Mouse (Mus musculus): ENCODE data around the gene Art2b.
"Not testable (repeated sequence)": the region's sequence is repeated elsewhere in the genome, so short reads cannot be mapped to it uniquely, and the experiment has no call there.

Art2b gene

DNA sequence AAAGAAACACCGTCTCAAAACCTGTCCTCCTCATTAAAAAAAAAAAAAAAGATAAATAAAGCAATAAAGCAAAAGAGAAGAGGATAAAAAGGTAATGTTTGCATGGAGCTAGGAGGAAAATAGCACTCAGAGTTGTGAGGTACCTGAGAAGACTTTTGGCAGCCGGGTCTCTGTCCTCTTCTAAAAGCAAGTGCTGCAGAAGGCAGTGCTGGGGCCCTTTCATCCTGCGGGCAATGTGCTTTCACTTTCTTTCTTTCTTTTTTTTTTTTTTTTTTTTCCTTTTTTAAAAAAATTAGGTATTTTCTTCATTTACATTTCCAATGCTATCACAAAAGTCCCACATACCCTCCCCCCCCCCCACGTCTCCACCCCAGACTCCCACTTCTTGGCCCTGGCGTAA is at the start of gene Art2b:
Gene Art2b, minus strand, starts transcription at position 193 of the 400 bp plus-strand sequence.
- DNase-seq (ENCODE audit: low read depth, low spot score): no peak

DNA sequence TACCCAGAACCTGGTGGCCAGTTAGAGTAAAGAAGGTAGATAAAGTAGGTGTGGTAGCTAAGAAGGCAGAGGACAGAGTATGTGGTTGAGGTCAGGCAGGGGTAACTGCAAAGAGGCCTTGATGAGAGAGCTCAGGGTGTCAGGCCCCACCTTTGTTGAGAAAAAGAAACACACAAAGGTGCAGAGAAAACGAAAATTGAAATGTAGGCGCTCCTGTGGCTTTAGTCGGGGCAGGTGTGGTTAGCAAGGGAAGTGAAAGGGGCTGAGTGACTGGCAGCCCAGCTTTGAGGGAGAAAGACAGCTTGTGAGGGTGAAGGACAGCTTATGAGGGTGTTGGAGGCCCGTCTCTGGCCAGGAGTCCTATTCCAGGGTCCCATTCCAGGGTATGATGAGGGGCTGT is 49.1 kb upstream of the Art2b start:
- DNase-seq (ENCODE audit: low read depth, low spot score): no peak

DNA sequence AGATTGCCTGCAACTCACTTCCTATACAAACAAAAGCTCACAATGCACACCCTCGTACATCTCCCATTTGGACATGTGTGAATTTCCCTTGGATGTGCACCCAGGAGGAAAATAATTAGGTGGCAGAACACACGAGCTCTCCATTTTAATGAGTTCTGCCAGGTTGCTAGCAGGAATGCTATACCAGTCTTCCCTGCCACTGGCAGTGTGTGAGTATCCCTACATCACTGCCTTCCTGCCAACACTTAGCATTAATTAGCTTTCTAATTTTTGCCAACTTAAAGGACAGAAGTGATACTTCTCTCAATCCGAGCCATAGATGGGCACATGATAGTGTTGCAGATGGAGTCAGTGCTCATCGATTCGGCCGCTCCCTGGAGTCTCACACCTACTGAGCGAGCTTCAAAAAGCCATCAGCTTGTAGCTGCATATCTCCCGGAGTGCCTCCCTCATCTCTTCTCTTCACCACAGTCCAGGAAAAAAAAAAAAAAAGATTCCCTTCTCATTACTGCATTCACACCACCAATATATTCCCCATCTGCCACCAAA is 48.3 kb upstream of the Art2b start:
- DNase-seq (ENCODE audit: low read depth, low spot score): no peak

DNA sequence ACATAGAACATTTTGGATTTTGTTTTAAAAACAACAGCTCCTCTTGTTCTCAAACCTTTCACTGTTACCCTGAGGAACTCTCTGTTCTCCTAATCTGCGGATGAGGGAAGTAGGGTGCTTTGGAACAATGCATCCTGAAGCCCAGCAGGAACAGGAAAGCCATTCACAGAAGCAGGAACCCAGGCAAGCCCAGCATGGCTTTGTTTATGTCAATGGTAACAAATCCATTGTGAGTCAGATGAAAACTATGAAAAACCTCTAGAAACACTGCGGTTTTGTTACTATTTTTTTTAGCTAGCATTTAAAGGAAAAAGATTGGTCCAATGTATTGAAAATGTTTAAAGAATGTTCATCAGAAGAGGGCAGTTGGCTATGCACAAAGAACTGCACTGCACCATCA is 43.1 kb upstream of the Art2b start:
- DNase-seq (ENCODE audit: low read depth, low spot score): no peak

DNA sequence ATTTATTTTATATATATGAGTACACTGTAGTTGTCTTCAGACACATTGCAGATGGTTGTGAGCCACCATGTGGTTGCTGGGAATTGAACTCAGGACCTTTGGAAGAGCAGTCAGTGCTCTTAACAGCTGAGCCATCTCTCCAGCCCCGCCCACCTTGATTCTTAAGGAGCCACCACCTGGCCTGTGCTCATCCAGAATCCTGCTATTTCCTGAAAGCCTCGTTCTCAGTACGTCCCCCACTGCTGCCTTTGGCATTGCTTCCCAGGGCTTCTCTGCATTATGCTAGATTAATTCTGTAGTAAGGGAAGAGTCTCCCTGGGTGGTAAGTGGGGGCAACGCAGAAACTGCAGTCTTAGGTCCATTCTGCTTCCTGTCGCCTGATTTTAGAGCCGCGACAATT is 41.8 kb upstream of the Art2b start:
- DNase-seq (ENCODE audit: low read depth, low spot score): not testable (repeated sequence)

DNA sequence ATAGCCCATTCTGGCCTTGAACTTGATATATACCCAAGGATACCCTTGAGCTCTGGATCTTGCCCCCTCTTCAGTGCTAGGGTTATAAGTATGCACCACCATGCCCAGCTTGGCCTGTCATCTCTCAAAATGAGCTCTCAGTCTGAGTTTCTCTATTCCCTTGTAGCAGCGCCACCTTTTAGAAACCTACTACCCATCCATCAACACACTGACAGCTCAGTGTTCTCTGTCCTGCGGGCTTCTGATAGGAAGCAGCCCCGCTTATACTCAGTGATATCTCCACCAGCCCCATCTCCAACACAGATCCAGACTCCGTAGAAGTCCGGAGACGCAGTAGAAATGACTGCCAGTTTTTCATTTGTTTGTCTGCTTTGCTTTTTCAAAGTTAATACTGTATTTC is 38.9 kb upstream of the Art2b start:
- no peak for DNase-seq (ENCODE audit: low read depth, low spot score)

DNA sequence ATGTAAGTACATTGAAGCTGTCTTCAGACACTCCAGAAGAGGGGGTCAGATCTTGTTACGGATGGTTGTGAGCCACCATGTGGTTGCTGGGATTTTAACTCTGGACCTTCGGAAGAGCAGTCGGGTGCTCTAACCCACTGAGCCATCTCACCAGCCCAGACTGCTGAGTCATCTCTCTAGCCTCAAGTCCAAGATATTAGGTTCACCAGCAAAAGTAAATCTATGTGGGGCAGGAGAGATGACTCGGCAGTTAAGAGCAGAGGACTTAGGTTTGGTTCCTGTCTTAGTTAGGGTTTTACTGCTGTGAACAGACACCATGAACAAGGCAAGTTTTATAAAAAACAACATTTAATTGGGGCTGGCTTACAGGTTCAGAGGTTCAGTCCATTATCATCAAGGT is 36.5 kb upstream of the Art2b start:
- not testable (repeated sequence) for DNase-seq (ENCODE audit: low read depth, low spot score)

DNA sequence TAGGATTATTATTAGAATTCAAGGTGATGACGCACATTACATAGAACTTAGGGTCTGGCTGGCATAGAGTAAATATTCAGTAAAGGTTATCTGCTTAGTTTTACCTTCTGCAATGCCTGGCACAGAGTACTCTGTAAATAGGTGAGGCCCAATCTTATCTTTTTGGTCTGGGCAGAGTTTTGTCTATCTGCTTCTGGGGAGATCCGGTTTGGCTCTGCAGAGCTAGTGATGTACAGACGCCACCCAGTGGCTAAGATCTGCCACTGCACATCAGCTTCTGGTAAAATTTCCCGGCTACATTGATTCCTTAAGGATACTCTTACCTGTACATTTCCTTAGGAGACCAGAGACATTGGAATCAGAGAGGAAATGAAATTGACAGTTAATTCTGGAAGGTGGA is 35.0 kb upstream of the Art2b start:
- DNase-seq (ENCODE audit: low read depth, low spot score): peak; percentile 6

DNA sequence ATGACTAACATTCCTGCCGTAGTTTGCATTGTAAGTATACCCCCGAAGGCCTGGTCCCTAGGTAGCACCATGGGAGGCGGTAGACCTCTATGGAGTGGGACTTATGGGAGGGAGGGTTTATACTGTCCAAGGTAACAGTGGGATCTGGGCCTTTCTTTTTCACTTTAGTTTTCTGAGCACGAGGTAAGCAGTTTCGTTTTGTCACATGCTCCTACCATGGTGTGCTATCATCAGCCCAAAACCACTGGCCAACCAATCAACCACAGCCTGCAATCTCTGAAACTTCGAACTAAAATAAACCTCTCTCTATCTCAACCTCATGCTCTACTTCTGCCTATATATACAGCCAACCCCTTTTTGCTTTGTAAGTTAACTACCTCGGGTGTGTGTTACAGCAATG is 32.9 kb upstream of the Art2b start:
- no peak for DNase-seq (ENCODE audit: low read depth, low spot score)

DNA sequence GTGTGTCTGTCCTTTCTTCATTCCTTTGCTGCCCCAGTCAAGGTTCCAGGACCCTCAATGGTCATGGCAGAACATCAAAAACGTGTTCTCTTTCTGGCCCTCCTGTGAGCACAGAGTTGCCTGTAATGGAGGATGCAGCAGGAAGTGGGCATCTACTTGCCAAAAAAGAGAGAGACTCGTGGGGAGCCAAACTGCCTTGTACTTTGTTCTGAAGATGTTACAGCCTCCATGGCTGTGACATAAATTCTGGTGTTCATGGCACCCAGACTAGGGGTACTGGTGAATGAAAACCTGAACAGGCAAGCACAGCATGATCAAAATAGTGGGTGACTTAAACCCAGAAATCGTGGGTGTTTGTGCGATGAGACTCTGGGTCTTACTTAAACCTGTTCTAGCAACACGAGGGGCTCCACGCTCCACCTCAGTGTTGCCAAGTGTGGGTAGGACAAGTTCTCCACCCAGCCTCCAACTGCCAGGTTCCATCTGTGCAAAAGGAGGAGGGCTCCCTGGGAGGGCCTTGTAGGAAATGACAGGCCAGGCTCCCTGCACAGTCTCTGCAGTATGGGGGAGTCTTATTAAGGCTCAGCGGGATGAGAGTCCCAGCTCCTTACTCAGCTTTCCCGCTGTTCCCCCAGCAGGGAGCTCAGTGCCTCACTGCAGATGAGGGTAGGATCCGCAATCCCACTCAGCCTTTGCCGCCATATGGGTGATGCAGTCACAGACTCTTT is 32.2 kb upstream of the Art2b start:
- DNase-seq (ENCODE audit: low read depth, low spot score): no peak

DNA sequence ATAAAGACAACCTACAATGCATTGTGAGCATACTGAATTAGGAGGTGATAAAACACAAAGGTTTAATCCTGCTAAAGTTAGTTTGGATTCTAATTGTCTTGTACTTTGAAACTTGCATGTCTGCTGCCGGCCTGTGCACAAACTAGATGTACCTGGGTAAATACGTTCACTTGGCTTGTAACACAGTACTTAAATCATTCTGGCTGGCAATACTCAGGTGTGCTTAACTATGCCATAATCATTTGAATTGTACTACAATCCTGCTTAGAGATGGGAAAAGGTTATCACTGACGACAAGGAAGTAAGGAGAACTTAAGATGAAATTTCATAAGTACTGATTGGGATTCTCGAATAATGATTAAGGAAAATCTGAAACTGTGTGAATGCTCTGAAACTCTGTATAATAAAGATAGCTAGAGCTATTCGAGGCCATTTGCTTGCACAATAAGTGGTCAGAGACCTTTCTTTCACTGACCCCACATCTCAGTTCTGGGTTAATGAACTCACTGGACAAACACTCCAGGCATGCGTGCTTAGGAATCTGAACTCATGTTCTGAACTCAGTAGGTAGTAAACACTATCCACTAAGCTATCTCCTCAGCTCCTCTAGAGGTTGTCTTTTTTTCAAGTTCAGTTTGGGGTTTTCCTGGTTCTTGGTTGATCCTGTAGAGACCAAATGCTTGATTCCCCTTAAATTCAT is 30.9 kb upstream of the Art2b start:
- no peak for DNase-seq (ENCODE audit: low read depth, low spot score)

DNA sequence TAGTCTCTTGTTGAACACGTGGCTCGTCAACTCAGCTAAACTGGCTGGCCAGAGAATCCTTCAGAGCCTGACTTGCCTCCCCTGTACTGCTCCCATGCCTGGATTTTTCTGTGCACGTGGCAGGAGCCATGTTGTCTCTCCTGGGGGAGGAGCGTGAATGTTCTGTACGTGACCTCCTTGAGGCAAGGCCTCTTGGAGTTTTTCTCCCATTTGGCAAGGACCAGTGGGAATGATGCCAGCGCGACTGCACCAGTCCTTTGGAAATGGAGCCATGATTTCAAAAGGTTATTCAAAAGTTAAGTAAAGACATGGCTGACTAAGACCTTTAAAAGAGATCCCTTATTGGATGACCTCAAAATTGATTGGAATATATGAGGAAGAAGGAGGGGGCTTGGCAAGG is 30.0 kb upstream of the Art2b start:
- peak; percentile 14 for DNase-seq (ENCODE audit: low read depth, low spot score)

DNA sequence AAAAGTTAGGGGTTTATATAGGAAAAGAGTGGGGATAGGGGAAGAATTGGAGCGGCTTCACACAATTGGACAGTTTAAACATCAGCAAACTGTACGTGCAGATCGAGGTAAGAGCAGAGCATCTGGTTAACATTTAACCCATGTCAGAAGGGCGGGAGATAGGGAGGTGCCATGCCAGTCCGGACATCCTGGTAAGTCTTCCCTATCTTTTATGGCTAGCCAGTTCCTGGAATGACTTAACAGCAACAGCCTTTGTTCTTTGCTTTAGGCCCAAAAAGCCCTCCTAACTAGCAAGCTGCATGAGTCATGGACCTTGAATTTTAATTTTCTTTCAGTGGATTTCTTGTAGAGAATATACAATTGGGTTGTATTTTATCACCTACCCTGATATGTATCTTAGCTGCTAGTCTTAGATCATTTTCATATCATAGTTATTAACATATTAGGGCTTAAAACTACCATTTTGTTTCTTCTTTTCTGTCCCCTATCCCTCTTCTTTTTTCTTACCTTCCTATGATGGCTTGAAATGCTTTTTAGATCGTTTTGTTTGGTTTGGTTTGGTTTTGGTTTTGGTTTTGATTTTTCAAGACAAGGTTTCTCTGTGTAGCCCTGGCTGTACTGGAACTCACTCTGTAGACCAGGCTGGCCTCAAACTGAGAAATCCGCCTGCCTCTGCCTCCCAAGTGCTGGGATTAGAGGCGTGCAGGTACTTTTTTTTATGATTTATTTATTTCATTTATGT is 27.6 kb upstream of the Art2b start:
- not testable (repeated sequence) for DNase-seq (ENCODE audit: low read depth, low spot score)

DNA sequence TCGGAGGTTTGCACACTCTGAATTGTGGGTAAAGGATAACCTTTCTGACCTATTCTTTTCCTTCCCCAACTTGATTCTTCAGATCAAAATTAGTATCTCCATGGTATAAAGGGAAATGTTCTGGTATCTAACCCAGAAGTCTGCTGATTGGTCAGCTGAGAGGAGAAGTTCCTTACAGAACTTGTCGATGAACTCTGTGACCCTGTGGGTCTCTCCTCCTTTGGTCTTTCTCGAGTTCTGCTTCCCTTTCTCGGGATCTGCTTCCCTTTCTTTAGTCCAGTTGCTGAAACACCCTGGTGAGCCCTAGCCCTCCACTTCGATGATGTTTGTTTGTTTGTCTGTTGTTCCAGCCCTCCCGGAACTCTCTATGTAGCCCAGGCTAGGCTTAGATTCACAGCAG is 22.4 kb upstream of the Art2b start:
- peak; percentile 26 for DNase-seq (ENCODE audit: low read depth, low spot score)

DNA sequence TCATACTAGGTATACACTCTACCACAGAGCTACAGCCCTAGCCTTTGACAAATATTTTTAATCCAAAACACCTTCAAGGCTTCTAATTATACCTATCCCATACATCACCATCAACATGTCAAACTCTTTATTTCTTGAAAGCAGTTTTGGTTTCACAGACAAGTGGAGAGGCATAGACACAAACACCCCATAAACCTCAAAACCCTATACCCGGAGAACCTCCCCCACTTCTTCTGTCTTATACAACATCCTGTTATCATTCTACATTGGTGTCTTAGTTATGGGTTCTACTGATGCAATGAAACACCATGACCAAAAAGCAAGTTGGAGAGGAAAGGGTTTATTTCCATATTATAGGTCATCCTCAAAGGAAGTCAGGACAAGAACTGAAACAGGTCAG is 15.0 kb upstream of the Art2b start:
- no peak for DNase-seq (ENCODE audit: low read depth, low spot score)

DNA sequence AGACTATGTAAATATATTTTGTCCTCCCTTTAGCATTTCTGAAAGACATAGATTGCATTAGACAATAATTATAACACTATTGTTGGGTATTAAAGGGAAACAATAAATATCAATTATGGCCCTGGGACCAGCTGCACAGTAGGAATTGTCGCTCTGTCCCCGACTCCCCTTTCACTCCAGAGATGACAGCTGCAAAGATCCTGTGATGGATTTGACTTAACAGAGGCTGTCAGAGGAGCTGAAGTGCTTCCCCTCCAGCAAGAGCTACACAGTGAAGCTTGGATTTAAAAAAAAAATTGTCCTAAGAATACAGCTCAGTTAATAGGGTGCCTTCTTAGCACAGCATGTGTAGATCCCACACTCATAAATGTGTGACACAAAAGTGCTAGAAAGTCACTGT is 13.1 kb upstream of the Art2b start:
- no peak for DNase-seq (ENCODE audit: low read depth, low spot score)

DNA sequence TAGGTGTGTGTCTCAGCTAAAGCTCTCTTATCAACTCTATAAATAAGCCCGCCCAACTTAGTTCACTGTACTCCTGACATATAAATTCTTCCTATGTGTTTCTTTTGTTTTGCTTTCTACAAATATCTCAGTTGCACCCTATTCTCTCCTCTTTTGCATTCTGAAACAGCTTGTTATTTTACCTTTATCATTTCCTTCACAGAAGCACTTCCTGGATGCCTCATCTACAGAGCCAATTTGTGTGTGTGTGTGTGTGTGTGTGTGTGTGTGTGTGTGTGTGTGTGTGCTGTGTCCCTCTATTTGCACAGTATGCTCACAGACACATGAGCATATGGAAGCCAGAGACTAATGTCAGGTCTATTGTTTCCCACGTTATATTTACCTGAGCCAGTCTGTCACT is 9.6 kb upstream of the Art2b start:
- no peak for DNase-seq (ENCODE audit: low read depth, low spot score)

DNA sequence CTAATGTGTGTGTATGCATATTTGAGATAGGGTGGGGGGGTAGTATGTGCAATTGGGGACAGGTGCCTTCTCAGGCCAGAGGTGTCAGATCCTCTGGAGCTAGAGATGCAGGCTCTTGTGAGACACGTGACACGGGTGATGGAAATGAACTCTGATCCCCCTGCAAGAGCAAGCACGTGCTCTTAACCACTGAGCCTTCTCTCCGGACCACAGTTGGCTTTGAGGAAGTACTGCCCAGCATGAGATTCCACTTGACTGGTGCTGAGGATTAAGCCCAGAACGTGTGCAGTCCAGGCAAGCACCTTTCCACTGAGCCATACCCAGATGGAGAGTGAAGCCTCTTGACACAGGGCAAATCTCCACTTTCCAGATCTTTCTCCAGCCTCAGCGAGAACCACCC is 1.1 kb downstream of the Art2b start:
- DNase-seq (ENCODE audit: low read depth, low spot score): not testable (repeated sequence)

DNA sequence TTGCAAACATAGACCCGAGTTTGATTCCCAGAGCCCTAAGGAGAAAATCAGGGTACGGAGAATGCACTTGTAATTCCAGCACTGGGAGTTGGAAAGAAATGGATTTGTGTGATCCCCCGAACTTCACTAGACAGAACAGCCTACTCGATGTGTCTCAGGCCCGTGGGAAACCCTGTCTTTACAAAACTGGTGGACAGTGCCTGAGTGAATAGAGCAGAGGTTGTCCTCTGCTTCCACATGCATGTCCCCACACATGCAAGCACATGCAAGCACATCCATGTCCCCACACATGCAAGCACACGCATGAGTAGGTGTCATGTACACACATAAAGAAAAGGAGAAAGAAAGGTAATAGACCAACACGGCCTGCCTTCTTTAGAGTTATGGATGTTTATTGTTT is 3.4 kb downstream of the Art2b start:
- no peak for DNase-seq (ENCODE audit: low read depth, low spot score)

DNA sequence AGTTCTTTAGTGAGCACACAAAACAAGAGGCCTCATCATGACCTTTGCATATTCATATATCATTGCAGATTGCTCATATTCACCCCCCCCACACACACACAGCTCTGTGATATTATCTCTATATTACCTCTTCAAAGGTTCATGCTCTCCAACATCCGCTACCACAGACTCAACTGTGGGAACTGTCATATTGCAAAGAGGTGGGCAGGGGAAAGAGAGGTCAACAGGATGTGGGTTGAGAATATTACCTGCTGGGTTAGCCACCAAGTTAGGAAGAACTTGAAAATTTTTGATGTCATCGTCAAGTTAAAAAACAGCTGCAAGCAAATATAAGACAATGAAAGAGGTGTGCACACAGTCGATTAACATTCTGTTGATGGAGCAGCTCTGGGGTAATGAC is 4.5 kb downstream of the Art2b start:
- not testable (repeated sequence) for DNase-seq (ENCODE audit: low read depth, low spot score)

DNA sequence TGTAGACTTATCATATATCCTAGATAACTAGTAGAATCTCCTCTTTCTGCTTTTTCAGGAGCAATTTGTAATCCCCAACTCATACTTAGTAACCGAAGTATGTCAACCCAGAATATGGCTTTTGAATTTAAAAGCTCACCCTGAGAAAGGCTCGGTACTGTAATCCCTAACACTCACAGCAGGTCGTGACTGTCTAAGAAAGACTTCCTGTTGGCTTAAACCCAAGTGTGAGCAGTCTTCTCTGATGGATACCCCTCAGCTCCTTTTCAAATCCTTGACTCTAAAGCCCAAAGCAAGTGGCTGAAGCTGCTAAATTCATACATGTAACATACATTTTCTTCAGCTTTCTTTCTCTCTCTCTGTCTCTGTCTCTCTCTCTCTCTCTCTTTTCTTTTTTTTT is 11.0 kb downstream of the Art2b start:
- no peak for DNase-seq (ENCODE audit: low read depth, low spot score)

DNA sequence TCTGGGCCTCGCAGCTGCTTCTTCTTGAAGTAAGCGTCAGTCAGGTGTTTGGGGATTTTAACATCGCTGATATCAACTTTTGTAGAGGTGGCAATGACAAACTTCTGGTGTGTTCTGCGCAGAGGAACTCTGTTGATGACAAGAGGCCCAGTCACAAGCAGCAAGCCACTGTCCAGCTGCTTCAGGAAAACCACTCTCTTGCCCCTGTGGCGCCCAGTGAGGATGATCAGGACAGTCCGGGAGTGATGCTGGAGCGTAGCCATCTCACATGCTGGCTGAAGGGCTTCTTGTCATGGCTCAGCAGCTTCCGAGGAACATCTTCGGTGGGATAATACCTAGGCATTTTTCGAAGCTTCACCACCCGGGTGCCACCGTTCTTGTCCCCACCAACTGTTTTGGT is 11.8 kb downstream of the Art2b start:
- DNase-seq (ENCODE audit: low read depth, low spot score): not testable (repeated sequence)

Data from skeletal muscle tissue, adult 2 months (tissue).